Mouse (Mus musculus): ENCODE results near the gene Chd9. TPM values are rescaled to one million over a fixed set of nuclear protein-coding genes. Genes with fewer than 3 reads are reported as not detected.
A peak's percentile ranks its signal among the peaks of the same experiment; 100 is the strongest.
"Not testable (repeated sequence)": the region's sequence is repeated elsewhere in the genome, so short reads cannot be mapped to it uniquely, and the experiment has no call there.

Gene Chd9
- polyA plus RNA-seq, 1 experiment from 2014 or later = 101 TPM

DNA sequence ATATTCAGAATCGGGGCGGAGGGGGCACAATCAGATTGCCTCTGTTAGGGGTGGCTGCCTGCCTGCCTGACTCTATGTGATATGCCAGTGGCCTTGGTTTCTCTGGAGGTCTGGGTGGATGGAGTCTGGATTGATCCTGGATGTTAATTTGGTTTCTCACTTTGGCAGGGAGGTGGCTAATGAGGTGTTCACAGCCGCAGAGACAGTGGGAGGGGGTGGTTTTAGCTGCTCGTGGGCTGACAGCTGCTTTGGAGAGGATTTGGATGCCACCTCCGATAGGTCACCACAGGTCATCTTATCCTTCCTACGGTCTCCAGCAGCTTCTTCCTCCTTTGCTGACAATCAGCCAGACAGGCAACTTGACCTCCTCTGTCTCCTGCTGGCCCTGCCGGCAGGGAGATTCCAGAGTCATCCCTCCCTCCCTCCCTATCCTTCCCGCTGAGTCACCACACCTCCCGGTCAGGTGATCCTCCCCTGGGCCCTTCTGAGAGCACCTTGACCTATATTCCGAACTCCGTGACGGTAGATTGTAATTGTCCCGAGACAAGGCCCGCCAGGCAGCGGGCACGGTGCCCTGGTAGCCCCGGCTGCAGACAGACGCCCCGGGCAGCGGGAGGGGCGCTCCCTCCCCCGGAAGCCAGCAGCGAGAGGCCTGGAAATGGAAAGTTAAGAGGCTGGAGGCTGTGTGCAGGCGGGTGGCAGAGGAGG lies 48.7 kb downstream of the Chd9 start:
- peak overlapping the region; percentile 43 for H3K4me3 ChIP-seq (ENCODE audit: low read length)
- H3K4me2 ChIP-seq (ENCODE audit: low read length) = peak overlapping the region; percentile 81
- peak; percentile 68 for ATAC-seq
- H3K9me3 ChIP-seq (ENCODE audit: control insufficient read depth, low read length) = no peaks in the 10 kb centered on the region
- no peaks in the 10 kb centered on the region for H3K27me3 ChIP-seq (replicated peaks; ENCODE audit: control insufficient read depth, insufficient read depth, low read length)
- H3K36me3 ChIP-seq (ENCODE audit: control insufficient read depth, insufficient read depth, low read length) = no peaks in the 10 kb centered on the region
- WGBS = under 1% methylated on average over 24 of the region's 24 CpGs
- H3K9ac ChIP-seq (ENCODE audit: low read depth, low read length) = peak overlapping the region; percentile 64
- peaks cover 19% of the 10 kb centered on the region for H3K4me1 ChIP-seq (ENCODE audit: control insufficient read depth, insufficient read depth, low read depth, low read length)
- peak overlapping the region; percentile 81 for H3K27ac ChIP-seq (ENCODE audit: low read depth, low read length)

DNA sequence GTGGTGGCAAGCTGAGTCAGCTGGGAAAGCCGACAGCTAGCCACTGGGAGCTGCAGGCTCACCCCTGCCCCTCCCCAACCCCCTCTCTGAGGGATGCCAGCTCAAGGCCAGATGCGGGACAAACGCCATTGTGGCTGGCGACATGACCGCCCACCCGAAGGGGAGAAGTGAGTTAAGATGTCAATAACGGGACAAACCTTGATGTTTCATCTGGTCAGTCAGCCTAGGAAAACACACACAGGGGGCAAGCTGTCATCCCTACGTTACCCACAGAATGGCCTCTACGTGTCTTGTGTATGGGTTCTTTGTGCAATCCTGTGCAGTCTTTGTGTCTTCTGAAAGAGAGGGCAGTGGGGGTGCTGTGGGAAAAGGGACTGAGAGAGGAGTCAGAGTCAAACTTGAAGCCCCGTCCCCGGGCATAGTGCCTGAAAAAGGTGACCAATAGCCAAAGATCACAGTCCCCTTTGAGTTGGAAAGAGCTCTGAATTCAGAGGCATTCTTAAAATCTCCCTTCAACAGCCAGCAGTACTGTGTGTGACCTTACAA lies 49.4 kb downstream of the Chd9 start:
- Histone ChIP-seq H3K36me3 (ENCODE audit: control insufficient read depth, insufficient read depth, low read length) (no peaks in the 10 kb centered on the region), H3K4me1 (ENCODE audit: control insufficient read depth, insufficient read depth, low read depth, low read length) (peaks cover 19% of the 10 kb centered on the region), H3K4me2 (ENCODE audit: low read length) (peak overlapping the region; percentile 81), H3K27me3 (replicated peaks; ENCODE audit: control insufficient read depth, insufficient read depth, low read length) (no peaks in the 10 kb centered on the region), H3K27ac (ENCODE audit: low read depth, low read length) (peak overlapping the region; percentile 81), H3K4me3 (ENCODE audit: low read length) (peak overlapping the region; percentile 43), H3K9me3 (ENCODE audit: control insufficient read depth, low read length) (no peaks in the 10 kb centered on the region), H3K9ac (ENCODE audit: low read depth, low read length) (peak overlapping the region; percentile 64)
- ATAC-seq = peak; percentile 81
- WGBS = 1% methylated on average over 11 of the region's 11 CpGs

DNA sequence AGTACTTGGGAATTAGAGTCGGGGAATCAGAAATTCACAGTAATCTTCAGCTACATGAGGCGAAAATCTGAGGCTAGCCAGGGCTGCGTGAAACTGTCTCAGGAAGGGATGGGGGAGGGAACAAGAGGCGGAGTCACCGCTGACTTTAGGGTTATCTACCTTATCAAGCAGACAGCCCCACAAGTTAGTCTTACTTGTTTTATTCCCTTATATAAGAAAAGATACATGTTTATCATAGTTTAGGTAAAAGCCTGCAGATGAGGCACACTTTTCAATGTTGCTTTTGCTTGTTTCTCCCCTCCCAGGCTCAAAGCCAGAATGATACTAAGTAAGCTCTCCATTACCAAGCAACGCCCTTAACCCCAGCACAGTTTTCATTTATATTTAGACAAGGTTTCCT lies 50.4 kb downstream of the Chd9 start:
- Histone ChIP-seq H3K9me3 (ENCODE audit: control insufficient read depth, low read length) (no peaks in the 10 kb centered on the region), H3K4me2 (ENCODE audit: low read length) (no peak overlapping the region), H3K4me3 (ENCODE audit: low read length) (no peak overlapping the region), H3K9ac (ENCODE audit: low read depth, low read length) (no peak overlapping the region), H3K27ac (ENCODE audit: low read depth, low read length) (peak overlapping the region; percentile 13; the same call in 1 of the 2 replicates), H3K27me3 (replicated peaks; ENCODE audit: control insufficient read depth, insufficient read depth, low read length) (no peaks in the 10 kb centered on the region), H3K4me1 (ENCODE audit: control insufficient read depth, insufficient read depth, low read depth, low read length) (peaks cover 19% of the 10 kb centered on the region), H3K36me3 (ENCODE audit: control insufficient read depth, insufficient read depth, low read length) (no peaks in the 10 kb centered on the region)
- WGBS = 72% methylated on average over 6 of the region's 6 CpGs
- ATAC-seq = no peak

DNA sequence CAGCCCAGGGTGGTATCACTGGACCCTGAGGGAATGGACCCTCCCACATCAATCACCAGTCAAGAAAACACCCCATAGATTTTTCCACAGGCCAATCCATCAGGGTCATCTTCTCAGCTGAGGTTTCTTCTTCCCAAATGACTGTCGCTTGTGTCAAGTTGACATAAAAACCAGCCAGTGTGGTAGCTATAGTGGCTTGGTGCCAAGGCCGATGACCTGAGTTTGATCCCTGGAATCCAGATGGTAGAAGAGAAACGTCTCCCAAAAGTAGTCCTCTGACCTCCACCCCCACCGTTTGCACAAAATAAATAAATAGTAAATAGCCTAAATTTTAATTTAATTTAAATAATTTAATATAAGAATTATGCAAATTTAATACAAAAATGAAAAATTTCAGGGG lies 51.9 kb downstream of the Chd9 start:
- Histone ChIP-seq H3K4me1 (ENCODE audit: control insufficient read depth, insufficient read depth, low read depth, low read length) (peaks cover 19% of the 10 kb centered on the region), H3K27me3 (replicated peaks; ENCODE audit: control insufficient read depth, insufficient read depth, low read length) (no peaks in the 10 kb centered on the region), H3K4me2 (ENCODE audit: low read length) (no peak overlapping the region), H3K9ac (ENCODE audit: low read depth, low read length) (no peak overlapping the region), H3K4me3 (ENCODE audit: low read length) (no peak overlapping the region), H3K27ac (ENCODE audit: low read depth, low read length) (no peak overlapping the region), H3K9me3 (ENCODE audit: control insufficient read depth, low read length) (no peaks in the 10 kb centered on the region), H3K36me3 (ENCODE audit: control insufficient read depth, insufficient read depth, low read length) (no peaks in the 10 kb centered on the region)
- 71% methylated on average over 4 of the region's 4 CpGs for WGBS
- ATAC-seq = no peak

DNA sequence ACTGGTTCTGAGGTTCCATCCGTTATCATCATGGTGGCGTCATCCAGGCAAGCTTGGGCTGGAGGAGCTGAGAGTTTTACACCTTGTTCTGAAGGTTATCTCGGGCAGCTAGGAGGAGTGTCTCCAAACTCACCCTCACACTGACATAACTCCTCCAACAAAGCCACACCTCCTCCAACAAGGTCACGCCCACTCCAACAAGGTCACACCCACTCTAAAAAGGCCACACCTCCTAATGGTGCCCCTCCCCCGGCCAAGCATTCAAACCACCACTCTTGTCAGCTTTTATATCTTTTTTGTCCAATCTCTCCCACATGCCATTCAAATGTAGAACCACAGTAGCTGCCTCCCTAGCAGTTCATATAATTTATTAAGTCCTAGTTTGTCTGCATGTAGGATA lies 53.0 kb downstream of the Chd9 start:
- no peak overlapping the region for H3K27ac ChIP-seq (ENCODE audit: low read depth, low read length)
- no peaks in the 10 kb centered on the region for H3K9me3 ChIP-seq (ENCODE audit: control insufficient read depth, low read length)
- no peak overlapping the region for H3K4me2 ChIP-seq (ENCODE audit: low read length)
- H3K36me3 ChIP-seq (ENCODE audit: control insufficient read depth, insufficient read depth, low read length) = no peaks in the 10 kb centered on the region
- H3K9ac ChIP-seq (ENCODE audit: low read depth, low read length) = no peak overlapping the region
- WGBS = 86% methylated on average over 5 of the region's 5 CpGs
- no peak for ATAC-seq
- no peaks in the 10 kb centered on the region for H3K27me3 ChIP-seq (replicated peaks; ENCODE audit: control insufficient read depth, insufficient read depth, low read length)
- no peak overlapping the region for H3K4me3 ChIP-seq (ENCODE audit: low read length)
- H3K4me1 ChIP-seq (ENCODE audit: control insufficient read depth, insufficient read depth, low read depth, low read length) = peaks cover 17% of the 10 kb centered on the region

DNA sequence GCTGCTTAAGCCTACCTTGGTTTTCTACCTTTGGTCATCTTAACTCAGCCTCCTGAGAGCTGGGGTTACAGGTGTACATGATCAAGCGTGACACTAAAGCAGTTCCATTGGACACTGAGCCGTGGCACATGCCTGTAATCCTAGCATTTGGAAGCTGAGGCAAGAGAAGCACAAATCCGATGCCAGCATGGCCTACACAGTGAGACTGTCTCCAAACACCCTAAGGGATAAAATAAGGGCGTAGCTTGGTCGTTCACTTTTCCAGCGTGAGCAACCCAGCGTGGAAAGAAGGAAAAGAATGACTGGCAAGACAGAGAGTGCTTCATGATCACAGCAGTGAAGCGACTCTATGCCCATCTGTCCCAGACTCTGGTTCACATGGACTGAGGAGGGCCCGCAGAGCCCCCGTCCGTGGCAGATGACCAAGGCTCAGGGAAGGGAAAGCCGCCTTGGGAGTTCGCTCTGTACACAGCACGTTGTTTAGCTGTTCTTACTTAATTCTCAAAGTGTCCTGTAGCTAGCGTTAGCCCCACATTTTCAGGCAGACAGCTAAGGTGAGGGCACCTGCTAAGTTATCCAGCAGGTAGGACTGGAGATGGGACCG lies 54.0 kb downstream of the Chd9 start:
- Histone ChIP-seq H3K9me3 (ENCODE audit: control insufficient read depth, low read length) (no peaks in the 10 kb centered on the region), H3K36me3 (ENCODE audit: control insufficient read depth, insufficient read depth, low read length) (no peaks in the 10 kb centered on the region), H3K4me3 (ENCODE audit: low read length) (no peak overlapping the region), H3K27me3 (replicated peaks; ENCODE audit: control insufficient read depth, insufficient read depth, low read length) (no peaks in the 10 kb centered on the region), H3K27ac (ENCODE audit: low read depth, low read length) (no peak overlapping the region), H3K4me1 (ENCODE audit: control insufficient read depth, insufficient read depth, low read depth, low read length) (peaks cover 8% of the 10 kb centered on the region), H3K9ac (ENCODE audit: low read depth, low read length) (no peak overlapping the region), H3K4me2 (ENCODE audit: low read length) (no peak overlapping the region)
- ATAC-seq = no peak
- 71% methylated on average over 16 of the region's 16 CpGs for WGBS

DNA sequence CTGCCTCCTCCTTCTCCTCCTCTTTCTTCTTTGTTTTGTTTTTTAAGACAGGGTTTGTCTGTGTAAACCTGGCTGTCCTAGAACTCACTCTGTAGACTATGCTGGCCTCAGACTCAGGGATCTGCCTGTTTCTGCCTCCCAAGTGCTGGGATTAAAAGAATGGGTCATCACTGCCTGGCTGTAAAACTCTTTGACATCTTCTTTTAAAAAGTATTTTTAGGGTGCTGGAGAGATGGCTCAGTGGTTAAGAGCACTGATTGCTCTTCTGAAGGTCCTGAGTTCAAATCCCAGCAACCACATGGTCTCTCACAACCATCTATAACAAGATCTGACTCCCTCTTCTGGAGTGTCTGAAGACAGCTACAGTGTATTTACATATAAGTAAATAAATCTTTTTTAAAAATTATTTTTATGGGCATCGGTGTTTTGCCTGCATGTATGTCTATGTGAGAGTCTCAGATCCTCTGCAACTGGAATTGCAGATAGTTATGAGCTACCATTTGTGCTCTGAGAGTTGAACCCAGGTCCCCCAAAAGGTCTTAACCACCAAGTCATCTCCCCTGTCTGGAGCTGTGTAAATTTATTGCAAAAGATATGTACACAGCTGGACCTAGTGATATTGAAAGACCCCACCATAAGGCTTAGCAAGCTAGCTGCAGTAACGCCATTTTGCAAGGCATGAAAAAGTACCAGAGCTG lies 57.7 kb downstream of the Chd9 start:
- Histone ChIP-seq H3K4me1 (ENCODE audit: control insufficient read depth, insufficient read depth, low read depth, low read length) (no peaks in the 10 kb centered on the region), H3K27me3 (replicated peaks; ENCODE audit: control insufficient read depth, insufficient read depth, low read length) (no peaks in the 10 kb centered on the region), H3K4me2 (ENCODE audit: low read length) (peak overlapping the region; percentile 18; the same call in 1 of the 2 replicates), H3K4me3 (ENCODE audit: low read length) (no peak overlapping the region), H3K9me3 (ENCODE audit: control insufficient read depth, low read length) (no peaks in the 10 kb centered on the region), H3K36me3 (ENCODE audit: control insufficient read depth, insufficient read depth, low read length) (no peaks in the 10 kb centered on the region), H3K9ac (ENCODE audit: low read depth, low read length) (no peak overlapping the region), H3K27ac (ENCODE audit: low read depth, low read length) (no peak overlapping the region)
- 59% methylated on average over 2 of the region's 2 CpGs for WGBS
- no peak for ATAC-seq

DNA sequence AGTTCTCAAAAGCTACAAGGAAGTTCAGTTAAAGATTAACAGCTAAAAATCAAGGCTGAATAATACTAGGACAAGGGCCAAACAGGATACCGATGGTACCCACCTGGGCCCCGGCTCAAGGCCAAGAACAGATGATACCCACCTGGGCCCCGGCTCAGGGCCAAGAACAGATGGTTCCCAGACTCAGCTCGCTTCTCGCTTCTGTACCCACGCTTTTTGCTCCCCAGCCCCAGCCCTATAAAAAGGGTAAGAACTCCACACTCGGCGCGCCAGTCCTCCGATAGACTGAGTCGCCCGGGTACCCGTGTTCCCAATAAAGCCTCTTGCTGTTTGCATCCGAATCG lies 58.2 kb downstream of the Chd9 start:
- WGBS = no CpG with 5 or more reads among the region's 15 CpGs
- H3K9me3 ChIP-seq (ENCODE audit: control insufficient read depth, low read length) = not testable (repeated sequence)

DNA sequence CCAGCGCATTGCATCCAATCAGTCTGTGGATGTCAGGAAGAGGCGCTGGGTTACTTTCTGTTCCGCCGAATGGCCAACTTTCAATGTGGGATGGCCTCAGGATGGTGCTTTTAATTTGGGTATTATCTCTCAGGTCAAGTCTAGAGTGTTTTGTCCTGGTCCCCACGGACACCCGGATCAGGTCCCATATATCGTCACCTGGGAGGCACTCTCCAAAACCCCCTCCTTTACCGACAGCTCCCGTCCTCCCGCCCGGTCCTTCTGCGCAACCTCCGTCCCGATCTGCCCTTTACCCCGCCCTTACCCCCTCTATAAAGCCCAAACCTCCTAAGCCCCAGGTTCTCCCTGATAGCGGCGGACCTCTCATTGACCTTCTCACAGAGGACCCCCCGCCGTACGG lies 59.2 kb downstream of the Chd9 start:
- not testable (repeated sequence) for H3K4me1 ChIP-seq (ENCODE audit: control insufficient read depth, insufficient read depth, low read depth, low read length); H3K9me3 ChIP-seq (ENCODE audit: control insufficient read depth, low read length); H3K36me3 ChIP-seq (ENCODE audit: control insufficient read depth, insufficient read depth, low read length); H3K9ac ChIP-seq (ENCODE audit: low read depth, low read length); H3K27me3 ChIP-seq (replicated peaks; ENCODE audit: control insufficient read depth, insufficient read depth, low read length); ATAC-seq; H3K4me2 ChIP-seq (ENCODE audit: low read length); H3K27ac ChIP-seq (ENCODE audit: low read depth, low read length)
- H3K4me3 ChIP-seq (ENCODE audit: low read length) = peak overlapping the region; percentile 30
- WGBS = no CpG with 5 or more reads among the region's 20 CpGs

More for the DNA sequence above, 58.2 kb downstream of the Chd9 start:
- H3K36me3 ChIP-seq (ENCODE audit: control insufficient read depth, insufficient read depth, low read length); H3K4me2 ChIP-seq (ENCODE audit: low read length); H3K27me3 ChIP-seq (replicated peaks; ENCODE audit: control insufficient read depth, insufficient read depth, low read length); H3K9ac ChIP-seq (ENCODE audit: low read depth, low read length); H3K27ac ChIP-seq (ENCODE audit: low read depth, low read length); H3K4me3 ChIP-seq (ENCODE audit: low read length); H3K4me1 ChIP-seq (ENCODE audit: control insufficient read depth, insufficient read depth, low read depth, low read length); ATAC-seq: not testable (repeated sequence)
